Mouse (Mus musculus) stomach, embryonic 14.5 days (tissue): Measurements from ENCODE around the gene Pcp4. TPM values are rescaled to one million over a fixed set of nuclear protein-coding genes. Genes with fewer than 3 reads are reported as not detected.

Source experiments
- ATAC-seq: fragments of 200-750 bp; cut with Nextera tagmentation; 2 replicates; pipeline ENCODE4 v1.8.0; 2017; ENCODE audit warnings: low read depth, moderate TSS enrichment; ENCODE audit not compliant: insufficient number of reproducible peaks, insufficient read depth, low FRiP score
- H3K27ac ChIP-seq: fragments of 300-500 bp; sonication (generic); 2 replicates; pipeline ENCODE4 v1.5.1; 2014; ENCODE audit warnings: mild to moderate bottlenecking, low read length, moderate library complexity, mixed read lengths
- H3K27me3 ChIP-seq: fragments of 300-500 bp; sonication (generic); 2 replicates; pipeline ENCODE4 v1.6.1; 2014; ENCODE audit warnings: low read length, control low read depth, mixed read lengths; ENCODE audit not compliant: control insufficient read depth, insufficient read depth
- H3K36me3 ChIP-seq: fragments of 300-500 bp; sonication (generic); 2 replicates; pipeline ENCODE4 v1.6.1; 2014; ENCODE audit warnings: mild to moderate bottlenecking, control low read depth, low read length, moderate library complexity, mixed read lengths; ENCODE audit not compliant: control insufficient read depth, insufficient read depth
- H3K4me1 ChIP-seq: fragments of 300-500 bp; sonication (generic); 2 replicates; pipeline ENCODE4 v1.6.1; 2014; ENCODE audit warnings: low read length, control low read depth, mixed read lengths; ENCODE audit not compliant: control insufficient read depth, insufficient read depth
- H3K4me2 ChIP-seq: fragments of 300-500 bp; sonication (generic); replicated peaks from 2 replicates; pipeline ENCODE4 v1.6.1; 2014; ENCODE audit warnings: low read depth, low read length, control low read depth
- H3K4me3 ChIP-seq: fragments of 300-500 bp; sonication (generic); 2 replicates; pipeline ENCODE4 v1.5.1; 2014; ENCODE audit warnings: low read depth, low read length, control low read depth
- H3K9ac ChIP-seq: fragments of 300-500 bp; sonication (generic); replicated peaks from 2 replicates; pipeline ENCODE4 v1.6.1; 2014; ENCODE audit warnings: low read depth, mild to moderate bottlenecking, control low read depth, low read length, moderate library complexity, mixed read lengths
- H3K9me3 ChIP-seq: fragments of 300-500 bp; sonication (generic); 2 replicates; pipeline ENCODE4 v1.6.1; 2016; ENCODE audit warnings: low read depth, low read length, control low read depth; ENCODE audit not compliant: control insufficient read depth
- WGBS: fragments of 180-500 bp; shearing (Covaris S2); extraction: QIAGEN DNeasy Blood & Tissue Kit; methylation state at CpG from one replicate; pipeline ENCODE4 v1.1.7; 2014; 5-methylcytosine and 5-hydroxymethylcytosine counted together
- polyA plus RNA-seq: library from polyadenylated mRNA; unstranded; fragments of >200 nt; fragmentation: Nextera tagmentation; extraction: Ambion mirVana; gene quantifications from 2 replicates; pipeline ENCODE4 v1.2.1, GENCODE M21; 2014

The Pcp4 gene
- polyA plus RNA-seq, 1 experiment from 2014 or later, result 34.3 TPM

- H3K36me3 ChIP-seq, result no peaks in the 10 kb centered on the region
- 34% methylated on average over 7 of the region's 7 CpGs for WGBS
- no peaks in the 10 kb centered on the region for H3K27me3 ChIP-seq
- no peak overlapping the region for H3K27ac ChIP-seq
- no peaks in the 10 kb centered on the region for H3K9me3 ChIP-seq
- H3K4me1 ChIP-seq, result peaks cover 5% of the 10 kb centered on the region; the same call in 1 of the 2 replicates
- H3K9ac ChIP-seq, result no peak overlapping the region
- no peak overlapping the region for H3K4me2 ChIP-seq
- no peak overlapping the region for H3K4me3 ChIP-seq
- no peak for ATAC-seq
Observed at GRCm38 (mm10) chr16:96498951-96499350, 31.5 kb downstream of the Pcp4 start.

DNA sequence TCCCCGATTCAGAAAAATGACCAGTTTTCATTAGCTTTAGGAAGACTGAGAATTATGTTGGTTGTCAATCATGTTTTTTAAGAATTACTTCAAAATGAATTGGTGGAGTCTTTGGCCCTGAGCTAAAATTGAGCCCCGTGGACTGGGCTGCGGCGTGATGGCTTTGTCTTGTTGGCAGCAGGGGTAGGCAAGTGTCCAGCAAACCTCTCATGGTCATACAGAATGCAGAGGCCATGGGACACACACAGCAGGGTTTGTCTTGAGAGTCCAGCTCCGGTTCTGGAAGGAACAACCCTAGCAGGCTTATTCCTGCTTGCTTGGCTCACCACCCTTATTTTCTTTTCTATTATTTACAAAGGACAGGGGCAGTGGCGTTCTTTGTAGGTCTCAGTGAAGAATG lies 33.8 kb downstream of the Pcp4 start:
- Histone ChIP-seq H3K9me3 (no peaks in the 10 kb centered on the region), H3K4me2 (no peak overlapping the region), H3K9ac (no peak overlapping the region), H3K36me3 (no peaks in the 10 kb centered on the region), H3K4me3 (no peak overlapping the region), H3K4me1 (peaks cover 5% of the 10 kb centered on the region; the same call in 1 of the 2 replicates), H3K27ac (no peak overlapping the region), H3K27me3 (no peaks in the 10 kb centered on the region)
- WGBS, result 84% methylated on average over 6 of the region's 6 CpGs
- no peak for ATAC-seq

- Histone ChIP-seq H3K4me1 (peaks cover 4% of the 10 kb centered on the region; the same call in 1 of the 2 replicates), H3K4me3 (no peak overlapping the region), H3K27ac (no peak overlapping the region), H3K9ac (no peak overlapping the region), H3K27me3 (no peaks in the 10 kb centered on the region), H3K9me3 (no peaks in the 10 kb centered on the region), H3K4me2 (no peak overlapping the region), H3K36me3 (no peaks in the 10 kb centered on the region)
- 69% methylated on average over 3 of the region's 3 CpGs for WGBS
- ATAC-seq, result no peak
Observed at GRCm38 (mm10) chr16:96502586-96502985, 35.2 kb downstream of the Pcp4 start.

DNA sequence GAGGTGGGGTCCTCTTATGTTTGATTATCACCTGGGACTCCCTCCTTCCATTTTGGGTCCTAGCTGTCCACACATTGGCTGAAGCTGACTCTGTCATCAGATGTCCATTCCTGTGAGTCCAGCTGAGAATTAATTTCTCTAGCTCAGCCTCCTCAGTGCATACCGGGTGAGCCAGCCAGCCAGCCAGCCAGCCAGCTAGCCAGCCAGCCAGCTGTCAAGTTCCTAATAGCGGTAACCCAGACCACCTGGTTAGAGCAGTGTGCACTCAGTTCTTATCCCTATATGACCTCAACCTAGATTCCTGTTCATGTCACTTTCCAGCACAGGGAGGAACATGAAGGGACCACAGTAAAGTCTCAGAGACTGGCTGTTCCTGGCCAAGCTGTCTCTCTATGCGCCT lies 47.1 kb downstream of the Pcp4 start:
- Histone ChIP-seq H3K4me1 (no peaks in the 10 kb centered on the region), H3K9ac (no peak overlapping the region), H3K36me3 (no peaks in the 10 kb centered on the region), H3K4me2 (no peak overlapping the region), H3K4me3 (no peak overlapping the region), H3K27me3 (no peaks in the 10 kb centered on the region), H3K9me3 (no peaks in the 10 kb centered on the region), H3K27ac (no peak overlapping the region)
- ATAC-seq, result no peak
- WGBS, result 68% methylated on average over 3 of the region's 3 CpGs

DNA sequence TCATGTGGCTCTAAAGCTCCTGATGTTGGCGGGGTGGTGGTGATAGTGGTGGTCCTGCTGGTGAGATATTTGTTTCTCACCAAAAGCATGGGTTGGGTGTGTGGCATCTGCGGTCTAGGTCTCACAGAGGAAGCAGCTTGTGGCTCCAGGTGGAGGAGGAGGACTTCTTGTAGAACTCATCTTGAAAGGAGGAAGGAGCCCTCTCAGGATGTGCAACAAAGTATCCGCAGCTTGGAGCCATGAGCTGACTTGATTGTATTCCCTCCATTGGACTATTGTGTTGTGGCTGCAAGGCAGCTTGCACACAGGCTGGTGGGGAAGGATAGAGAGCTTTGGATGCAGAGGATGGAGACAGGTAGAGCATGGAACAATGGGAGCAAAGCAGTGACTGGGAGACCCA lies 60.1 kb downstream of the Pcp4 start:
- WGBS, result 95% methylated on average over 3 of the region's 3 CpGs
- Histone ChIP-seq H3K4me1 (0 out of 2 replicates have a peak, but pooled peaks cover 4% of the 10 kb centered on the region), H3K4me3 (no peak overlapping the region), H3K4me2 (no peak overlapping the region), H3K27ac (no peak overlapping the region), H3K9me3 (no peaks in the 10 kb centered on the region), H3K36me3 (no peaks in the 10 kb centered on the region), H3K27me3 (no peaks in the 10 kb centered on the region), H3K9ac (no peak overlapping the region)
- no peak for ATAC-seq

GRCm38 (mm10) chr16:96528471-96528870 lies 61.1 kb downstream of the Pcp4 start:
- 0 out of 2 replicates have a peak, but pooled peaks cover 4% of the 10 kb centered on the region for H3K4me1 ChIP-seq
- H3K9ac ChIP-seq, result no peak overlapping the region
- no peaks in the 10 kb centered on the region for H3K36me3 ChIP-seq
- no peaks in the 10 kb centered on the region for H3K9me3 ChIP-seq
- WGBS, result 77% methylated on average over 4 of the region's 4 CpGs
- no peak for ATAC-seq
- no peak overlapping the region for H3K4me3 ChIP-seq
- H3K27me3 ChIP-seq, result no peaks in the 10 kb centered on the region
- H3K4me2 ChIP-seq, result no peak overlapping the region
- H3K27ac ChIP-seq, result no peak overlapping the region

GRCm38 (mm10) chr16:96529896-96530568 lies 62.6 kb downstream of the Pcp4 start:
- no peaks in the 10 kb centered on the region for H3K27me3 ChIP-seq
- 76% methylated on average over 9 of the region's 9 CpGs for WGBS
- no peak overlapping the region for H3K9ac ChIP-seq
- 0 out of 2 replicates have a peak, but pooled peaks cover 4% of the 10 kb centered on the region for H3K4me1 ChIP-seq
- H3K9me3 ChIP-seq, result no peaks in the 10 kb centered on the region
- no peak overlapping the region for H3K27ac ChIP-seq
- H3K36me3 ChIP-seq, result no peaks in the 10 kb centered on the region
- no peak for ATAC-seq
- H3K4me3 ChIP-seq, result no peak overlapping the region
- H3K4me2 ChIP-seq, result no peak overlapping the region

DNA sequence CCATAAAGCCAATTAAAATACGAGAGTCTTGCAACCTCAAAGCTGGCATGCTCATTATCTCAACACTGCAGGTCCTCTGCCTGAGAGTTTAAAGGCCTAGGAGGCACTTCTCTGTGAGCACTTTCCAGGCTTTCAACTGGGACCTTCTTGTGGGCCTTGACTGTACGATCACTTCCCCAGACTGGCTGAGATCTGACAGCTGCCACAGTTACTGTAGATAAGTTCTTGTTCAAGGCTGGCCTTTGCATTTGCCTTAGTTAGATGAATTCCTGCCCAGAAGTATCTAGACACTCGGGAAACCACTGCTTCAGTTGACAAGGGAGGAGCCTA lies 63.1 kb downstream of the Pcp4 start:
- Histone ChIP-seq H3K4me2 (no peak overlapping the region), H3K36me3 (no peaks in the 10 kb centered on the region), H3K9ac (no peak overlapping the region), H3K4me1 (0 out of 2 replicates have a peak, but pooled peaks cover 4% of the 10 kb centered on the region), H3K27ac (no peak overlapping the region), H3K9me3 (no peaks in the 10 kb centered on the region), H3K4me3 (no peak overlapping the region), H3K27me3 (no peaks in the 10 kb centered on the region)
- ATAC-seq, result no peak
- 45% methylated on average over 3 of the region's 3 CpGs for WGBS

DNA sequence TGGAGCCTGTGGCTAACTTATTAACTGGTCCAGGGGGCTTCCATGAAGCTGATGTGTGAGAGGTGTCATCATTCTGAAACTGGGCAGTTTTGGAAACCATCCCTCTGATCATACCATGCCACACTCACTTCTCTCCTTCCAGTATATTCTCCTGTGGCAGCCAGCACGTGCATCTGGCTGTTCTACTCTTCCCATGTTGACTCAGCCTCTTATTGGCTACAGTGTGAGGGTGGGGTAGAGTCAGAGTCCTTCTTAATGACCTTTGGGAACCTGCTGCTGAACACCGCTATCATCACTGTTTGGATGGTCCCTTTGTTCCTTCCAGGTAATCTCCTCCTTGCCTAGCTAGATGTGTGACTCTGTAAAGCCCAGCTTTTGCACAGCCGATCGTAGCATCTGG lies 63.6 kb downstream of the Pcp4 start:
- no peaks in the 10 kb centered on the region for H3K36me3 ChIP-seq
- H3K4me2 ChIP-seq, result no peak overlapping the region
- no peak overlapping the region for H3K9ac ChIP-seq
- H3K27ac ChIP-seq, result no peak overlapping the region
- H3K4me1 ChIP-seq, result 0 out of 2 replicates have a peak, but pooled peaks cover 4% of the 10 kb centered on the region
- no peaks in the 10 kb centered on the region for H3K9me3 ChIP-seq
- no peak for ATAC-seq
- H3K4me3 ChIP-seq, result no peak overlapping the region
- no peaks in the 10 kb centered on the region for H3K27me3 ChIP-seq
- 50% methylated on average over 4 of the region's 4 CpGs for WGBS
